33 mouse cellular contexts compared by ENCODE assay signal in genomic region chr3:96503946-96504345, GRCm38 (mm10). TPM values are rescaled to one million over a fixed set of nuclear protein-coding genes. Genes with fewer than 3 reads are reported as not detected.
A peak's percentile ranks its signal among the peaks of the same experiment; 100 is the strongest.
DNase-seq lines count a peak whose midpoint lies in the region; ATAC-seq lines count a peak whose summit lies in the region.
"Had no signal": no experiment of that assay in that cellular context is flagged by ENCODE, and none has a peak within 500 bp of the region (broad histone marks: within the 10 kb centered on the region; RNA-seq: fewer than 3 reads in every experiment).

No protein-coding gene starts in this region.

- no peak overlapping the region for H3K9ac ChIP-seq in kidney, embryonic 16.5 days (replicated peaks; ENCODE audit: low read length)
- H3K9ac ChIP-seq in midbrain, embryonic 11.5 days (ENCODE audit: low read length): no peak overlapping the region
- H3K9ac ChIP-seq: forebrain, postnatal 0 days; hindbrain, embryonic 14.5 days had no signal

- peak; percentile 1 for DNase-seq in kidney, postnatal 10 days
- DNase-seq in midbrain, embryonic 11.5 days (ENCODE audit: low spot score, missing footprints): peak; percentile 10
- DNase-seq in midbrain, embryonic 10.5 days (ENCODE audit: low spot score): no peak
- DNase-seq in 416B (ENCODE audit: low read depth) (peak; percentile 28), MN1 (ENCODE audit: low spot score) (no peak)
- DNase-seq: adrenal gland, adult 8-10 months; adrenal gland, postnatal 25 days; cerebellum, adult 11-12 months; cerebellum, adult 8-10 months; cerebellum, postnatal 10 days; cerebellum, postnatal 36 days; embryo, embryonic 11 days; forebrain, postnatal 0 days; gastrocnemius, adult 2 months; gastrocnemius, postnatal 14 days; heart, adult 18-20 months; heart, postnatal 14 days; heart, postnatal 4 days had no signal

- H3K9me3 ChIP-seq in kidney, embryonic 16.5 days (ENCODE audit: low read length): no peaks in the 10 kb centered on the region
- H3K9me3 ChIP-seq in midbrain, embryonic 11.5 days (ENCODE audit: control insufficient read depth, low read length): no peaks in the 10 kb centered on the region
- no peaks in the 10 kb centered on the region for H3K9me3 ChIP-seq in midbrain, embryonic 10.5 days (replicated peaks)
- H3K9me3 ChIP-seq: embryonic facial prominence, embryonic 10.5 days; embryonic facial prominence, embryonic 13.5 days; forebrain, embryonic 13.5 days; G1E; heart, embryonic 13.5 days had no signal

- no peaks in the 10 kb centered on the region for H3K36me3 ChIP-seq in kidney, embryonic 16.5 days (ENCODE audit: insufficient read depth, low read length)
- H3K36me3 ChIP-seq in midbrain, embryonic 11.5 days (ENCODE audit: control insufficient read depth, insufficient read depth, low read length): no peaks in the 10 kb centered on the region
- no peaks in the 10 kb centered on the region for H3K36me3 ChIP-seq in midbrain, embryonic 10.5 days
- H3K36me3 ChIP-seq: embryonic facial prominence, embryonic 10.5 days; embryonic facial prominence, embryonic 13.5 days; G1E; heart, embryonic 13.5 days had no signal

- ATAC-seq in kidney, embryonic 16.5 days (ENCODE audit: low FRiP score, low TSS enrichment): no peak
- ATAC-seq in midbrain, embryonic 11.5 days (ENCODE audit: low FRiP score): no peak
- ATAC-seq: forebrain, embryonic 13.5 days; forebrain, postnatal 0 days; hindbrain, postnatal 0 days; inflammation-experienced regulatory T-cells, adult 6 months had no signal

- 0 out of 2 replicates have a peak, but pooled peaks cover 2% of the 10 kb centered on the region for H3K4me1 ChIP-seq in kidney, embryonic 16.5 days (ENCODE audit: insufficient read depth, low read length)
- peaks cover 2% of the 10 kb centered on the region; the same call in 1 of the 2 replicates for H3K4me1 ChIP-seq in midbrain, embryonic 11.5 days (ENCODE audit: control insufficient read depth, insufficient read depth, low read length)
- peaks cover 10% of the 10 kb centered on the region for H3K4me1 ChIP-seq in midbrain, embryonic 10.5 days

- WGBS in kidney, embryonic 16.5 days: 67% methylated on average over 4 of the region's 4 CpGs
- WGBS in midbrain, embryonic 11.5 days: 73% methylated on average over 4 of the region's 4 CpGs
- WGBS in midbrain, embryonic 10.5 days: 72% methylated on average over 4 of the region's 4 CpGs

- no peaks in the 10 kb centered on the region for H3K27me3 ChIP-seq in kidney, embryonic 16.5 days (ENCODE audit: insufficient read depth, low read length)
- no peaks in the 10 kb centered on the region for H3K27me3 ChIP-seq in midbrain, embryonic 11.5 days (ENCODE audit: control insufficient read depth, insufficient read depth, low read length)
- H3K27me3 ChIP-seq in midbrain, embryonic 10.5 days (ENCODE audit: low read depth, poor library complexity, severe bottlenecking): no peaks in the 10 kb centered on the region
- H3K27me3 ChIP-seq: CH12.LX; embryonic facial prominence, embryonic 13.5 days; forebrain, embryonic 13.5 days; heart, embryonic 13.5 days had no signal

- H3K27ac ChIP-seq in kidney, embryonic 16.5 days (ENCODE audit: low read length): no peak overlapping the region
- no peak overlapping the region for H3K27ac ChIP-seq in midbrain, embryonic 11.5 days (ENCODE audit: low read depth, low read length)
- no peak overlapping the region for H3K27ac ChIP-seq in midbrain, embryonic 10.5 days (replicated peaks)
- H3K27ac ChIP-seq: embryonic facial prominence, embryonic 10.5 days; embryonic facial prominence, embryonic 13.5 days; forebrain, embryonic 13.5 days; heart, embryonic 13.5 days; hindbrain, embryonic 14.5 days; hindbrain, postnatal 0 days had no signal

- no peak overlapping the region for H3K4me3 ChIP-seq in kidney, embryonic 16.5 days (ENCODE audit: low read length)
- no peak overlapping the region for H3K4me3 ChIP-seq in midbrain, embryonic 11.5 days (ENCODE audit: low read depth, low read length)
- no peak overlapping the region for H3K4me3 ChIP-seq in midbrain, embryonic 10.5 days

- H3K4me2 ChIP-seq in kidney, embryonic 16.5 days (replicated peaks; ENCODE audit: low read depth, low read length): no peak overlapping the region
- no peak overlapping the region for H3K4me2 ChIP-seq in midbrain, embryonic 11.5 days

RNA-seq across cellular contexts. Expression of gene Hfe2, which starts 21.0 kb away (rescaled TPM):
- polyA plus RNA-seq in kidney, embryonic 16.5 days (2015; fragmentation: Nextera tagmentation; extraction: Ambion mirVana): 0.37 and 0.69 TPM in 2 replicates
- 1.3 and 1.7 TPM in 2 replicates for polyA plus RNA-seq in midbrain, embryonic 11.5 days (2014; fragmentation: Nextera tagmentation; extraction: Ambion mirVana)
- polyA plus RNA-seq in midbrain, embryonic 10.5 days (2016; fragmentation: Nextera tagmentation; extraction: Ambion mirVana): 1.5 and 2.1 TPM in 2 replicates
- polyA plus RNA-seq: erythroblast, embryonic 14.5 days; G1E; inflammation-experienced regulatory T-cells, adult 6 months had no signal

RNA-seq across cellular contexts. Expression of gene BC107364, which starts 51.8 kb away (rescaled TPM):
- polyA plus RNA-seq in kidney, embryonic 16.5 days (2015; fragmentation: Nextera tagmentation; extraction: Ambion mirVana): 0.25 TPM in 1 of 2 replicates, not detected in the other
- polyA plus RNA-seq in midbrain, embryonic 11.5 days (2014; fragmentation: Nextera tagmentation; extraction: Ambion mirVana): not detected in 2 replicates
- polyA plus RNA-seq in midbrain, embryonic 10.5 days (2016; fragmentation: Nextera tagmentation; extraction: Ambion mirVana): 0.20 and 0.30 TPM in 2 replicates
- polyA plus RNA-seq: brain, embryonic 14.5 days; cortical plate, adult 2 months; embryonic facial prominence, embryonic 10.5 days; erythroblast, embryonic 14.5 days; forebrain, embryonic 13.5 days; forebrain, postnatal 0 days; frontal cortex, adult 2 months; G1E; hindbrain, embryonic 11.5 days; hindbrain, embryonic 14.5 days; hindbrain, postnatal 0 days; inflammation-experienced regulatory T-cells, adult 6 months had no signal

RNA-seq across cellular contexts. Expression of gene Txnip, which starts 53.8 kb away (rescaled TPM):
- 191 and 197 TPM in 2 replicates for polyA plus RNA-seq in kidney, embryonic 16.5 days (2015; fragmentation: Nextera tagmentation; extraction: Ambion mirVana)
- 54.0 and 55.9 TPM in 2 replicates for polyA plus RNA-seq in midbrain, embryonic 11.5 days (2014; fragmentation: Nextera tagmentation; extraction: Ambion mirVana)
- 31.5 and 41.7 TPM in 2 replicates for polyA plus RNA-seq in midbrain, embryonic 10.5 days (2016; fragmentation: Nextera tagmentation; extraction: Ambion mirVana)

Comparison
In these comparisons a context has a peak if more than half of its experiments do, and no peak if none do; other contexts are left out.
1. DNase-seq: peak in kidney, postnatal 10 days (single experiment), midbrain, embryonic 11.5 days (single experiment) and 416B (single experiment); none in midbrain, embryonic 10.5 days (single experiment) and MN1 (single experiment).